Mouse (Mus musculus): ENCODE data around the gene Smad3.

Smad3 gene

DNA sequence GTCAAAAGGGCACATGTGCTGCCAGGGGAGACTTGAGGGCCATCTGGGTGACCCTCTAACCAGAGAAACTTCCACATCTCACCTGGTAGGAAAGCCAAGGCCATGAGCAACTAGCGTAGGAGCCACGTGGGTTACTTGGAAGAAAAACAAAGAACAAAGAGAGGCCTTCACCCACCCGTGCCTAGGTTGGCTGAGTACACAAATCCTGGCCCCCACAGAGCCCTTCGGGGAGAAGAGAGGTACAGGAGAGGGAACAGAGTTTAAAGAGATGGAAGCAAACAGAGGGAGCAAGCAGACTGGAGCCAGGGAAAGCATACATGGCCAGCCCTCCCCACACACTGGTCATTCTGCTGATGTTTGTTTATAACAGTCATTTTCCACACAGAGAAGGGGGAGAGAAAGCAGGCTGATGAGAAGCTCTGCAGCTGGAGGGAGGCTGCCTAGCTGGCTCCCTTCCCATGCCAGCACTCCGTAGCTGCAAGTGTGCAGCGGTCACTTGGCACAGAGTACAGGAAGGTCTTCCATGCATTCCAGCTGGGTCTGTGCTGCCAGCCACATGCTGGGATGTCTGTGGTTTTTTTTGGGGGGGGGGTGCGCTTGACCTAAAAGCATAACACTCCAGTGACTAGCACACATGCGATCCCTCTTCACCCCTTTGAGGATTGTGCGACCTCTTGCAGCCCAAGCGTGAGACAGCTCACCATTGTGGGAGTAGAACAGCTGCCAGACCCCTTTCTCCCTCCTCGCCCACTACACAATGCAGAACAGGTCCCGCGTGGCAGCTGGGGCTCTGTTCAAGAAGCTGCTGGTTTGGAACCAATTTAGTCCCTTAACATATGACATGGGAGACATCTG, 92.8 kb downstream of the Smad3 start:
- DNase-seq (ENCODE audit: low spot score in 2 of 2): no peak

DNA sequence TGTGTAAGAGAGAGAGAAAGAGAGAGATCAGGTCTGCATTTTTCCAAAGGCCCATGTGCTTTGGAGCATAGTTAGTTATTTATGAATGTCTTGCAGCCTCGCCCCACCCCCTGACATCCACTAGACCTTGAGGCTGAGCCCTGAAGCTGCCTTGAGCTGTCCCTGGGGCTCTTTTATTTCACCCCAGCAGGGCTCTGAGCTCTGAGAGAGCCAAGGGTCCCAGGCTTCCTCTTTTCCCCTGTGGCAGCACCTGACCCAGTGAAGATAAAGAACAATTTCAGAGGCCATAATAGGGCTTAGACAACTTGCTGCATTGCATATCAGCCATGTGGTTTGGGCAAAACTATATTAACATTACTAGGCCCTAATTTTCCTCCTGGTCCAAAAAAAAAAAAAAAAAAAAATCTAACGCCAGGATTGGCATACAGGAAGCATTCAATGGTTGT, 93.5 kb downstream of the Smad3 start:
- DNase-seq (ENCODE audit: low spot score in 2 of 2): no peak

DNA sequence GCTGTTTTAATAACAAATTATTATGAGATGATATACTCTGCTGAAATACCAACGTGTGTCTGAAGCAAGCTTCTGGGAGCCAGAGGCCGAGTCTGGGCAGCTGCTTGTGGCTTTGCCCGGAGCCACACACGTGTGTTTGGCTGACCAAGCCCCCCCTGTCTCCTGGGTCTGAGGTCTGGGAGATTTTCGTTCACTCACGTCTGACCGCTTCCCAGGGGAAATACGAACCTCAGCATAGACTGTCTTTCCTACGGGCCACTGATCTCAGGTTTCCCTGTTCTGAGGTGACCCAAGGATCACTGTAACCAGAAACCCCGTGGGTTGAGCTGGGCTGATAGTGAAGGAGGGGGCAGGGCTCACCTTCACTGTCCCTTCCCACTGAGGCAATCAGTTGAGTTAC, 94.6 kb downstream of the Smad3 start:
- no peak for DNase-seq (ENCODE audit: low spot score in 2 of 2)

DNA sequence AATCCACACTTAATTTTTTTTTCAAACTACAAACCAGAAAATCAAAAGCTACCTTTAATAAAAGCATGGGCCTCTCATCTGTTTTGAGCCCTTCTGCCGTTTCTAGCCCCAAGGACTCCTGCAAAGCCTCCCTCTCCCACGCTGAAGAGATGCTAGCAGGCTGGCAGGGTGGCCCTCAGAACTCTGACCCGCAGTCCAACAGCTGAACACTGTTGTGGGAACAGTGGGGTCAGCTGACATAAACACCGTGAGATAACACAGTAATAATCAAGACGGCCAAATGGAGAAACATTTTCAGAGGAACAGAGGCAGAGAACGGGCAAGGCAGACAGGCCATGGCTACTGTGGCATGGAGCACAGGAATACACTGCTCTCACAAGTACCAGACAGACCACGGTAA, 95.0 kb downstream of the Smad3 start:
- DNase-seq (ENCODE audit: low spot score in 2 of 2): no peak

DNA sequence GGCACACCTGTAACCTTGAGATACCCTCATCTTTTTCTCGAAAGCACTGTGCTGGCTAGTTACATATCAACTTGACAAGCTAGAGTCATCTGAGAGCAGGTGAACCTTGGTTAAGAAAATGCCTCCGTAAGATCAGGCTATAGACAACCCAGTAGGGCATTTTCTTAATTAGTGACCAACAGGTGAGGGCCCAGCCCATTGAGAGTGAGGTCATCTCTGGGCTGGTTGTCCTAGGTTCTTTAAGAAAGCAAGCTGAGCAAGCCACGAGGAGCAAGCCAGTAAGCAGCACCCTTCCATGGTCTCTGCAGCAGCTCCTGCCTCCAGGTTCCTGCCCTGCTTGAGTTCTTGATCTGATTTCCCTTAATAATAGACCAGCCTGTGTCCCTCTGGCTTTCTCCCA, 97.1 kb downstream of the Smad3 start:
- DNase-seq (ENCODE audit: low spot score in 2 of 2): no peak

DNA sequence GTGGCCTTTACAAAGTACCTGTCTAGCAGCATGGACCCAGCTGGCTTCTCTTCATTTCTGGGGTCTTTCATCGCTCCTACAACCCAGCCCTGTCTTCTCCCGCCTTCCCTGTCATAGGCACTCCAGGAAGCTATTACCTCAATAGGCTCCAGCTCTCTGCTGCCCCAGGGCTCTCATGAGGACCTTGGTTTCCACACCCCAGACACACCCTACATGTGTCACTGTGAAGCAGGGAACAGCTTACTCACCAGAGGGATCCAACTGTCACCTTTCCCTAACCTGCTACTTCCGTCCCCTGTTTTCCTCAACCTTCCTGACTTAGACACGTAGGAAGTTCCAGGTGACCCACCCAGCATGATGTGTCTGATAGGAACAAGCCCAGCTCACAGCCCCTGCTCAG, 97.7 kb downstream of the Smad3 start:
- DNase-seq (ENCODE audit: low spot score in 2 of 2): no peak

DNA sequence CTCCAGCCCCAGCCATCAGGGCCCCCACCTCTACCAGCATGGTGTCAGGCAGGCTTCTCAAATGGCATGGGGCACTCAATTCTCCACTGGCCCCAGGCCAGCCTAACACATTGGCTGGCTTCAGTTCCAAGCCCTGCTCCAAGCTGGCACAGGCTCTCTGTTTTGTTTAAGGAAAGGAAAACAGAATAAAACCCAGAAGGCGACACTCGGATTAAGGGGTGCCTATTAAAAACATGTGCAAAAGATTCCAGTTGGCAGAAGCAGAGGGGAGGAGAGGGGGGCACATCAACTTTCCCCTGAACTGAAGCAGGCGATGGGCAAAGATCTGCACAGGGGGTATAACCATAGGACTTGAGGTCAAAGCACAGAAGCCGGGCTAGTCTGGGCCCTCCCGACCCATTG, 98.8 kb downstream of the Smad3 start:
- no peak for DNase-seq (ENCODE audit: low spot score in 2 of 2)

DNA sequence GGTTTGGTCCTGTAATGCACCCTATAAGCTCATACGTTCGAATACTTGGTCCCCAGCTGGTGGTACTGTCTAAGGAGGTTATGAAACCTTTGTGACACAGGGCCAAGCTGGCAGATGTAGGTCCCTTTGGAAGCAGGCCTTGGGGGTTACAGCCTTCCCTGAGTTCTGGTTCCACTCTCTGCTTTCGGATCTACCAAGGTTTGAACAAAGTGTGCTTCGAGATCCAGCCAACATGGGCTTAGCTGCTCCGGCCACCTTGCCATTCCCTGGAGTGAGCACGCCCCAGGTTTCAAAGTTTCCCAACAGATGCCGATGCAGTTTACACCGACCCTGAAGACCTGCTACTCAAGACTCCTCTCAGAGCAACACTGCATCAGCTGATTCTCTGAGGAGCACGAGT, 99.4 kb downstream of the Smad3 start:
- DNase-seq (ENCODE audit: low spot score in 2 of 2): no peak

DNA sequence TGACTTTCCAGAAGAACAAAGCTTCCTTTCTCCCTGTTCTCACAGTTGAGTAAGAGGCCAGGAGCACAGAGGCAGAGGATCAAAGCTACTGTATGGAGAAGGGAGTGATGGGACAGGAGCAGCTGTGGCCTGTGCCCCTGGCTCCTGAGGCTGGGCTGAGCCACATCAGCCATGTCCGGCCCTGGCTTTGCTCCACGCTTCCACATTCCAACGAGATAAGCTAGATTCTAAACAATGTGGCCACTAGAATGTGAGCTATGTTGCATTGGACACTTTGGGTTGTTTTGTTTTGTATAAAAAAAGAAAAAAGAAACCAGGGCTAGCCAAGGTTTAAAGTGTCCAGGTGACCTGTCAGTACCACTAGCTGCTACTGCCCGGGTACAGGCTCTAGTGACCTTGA, 100.6 kb downstream of the Smad3 start:
- no peak for DNase-seq (ENCODE audit: low spot score in 2 of 2)

DNA sequence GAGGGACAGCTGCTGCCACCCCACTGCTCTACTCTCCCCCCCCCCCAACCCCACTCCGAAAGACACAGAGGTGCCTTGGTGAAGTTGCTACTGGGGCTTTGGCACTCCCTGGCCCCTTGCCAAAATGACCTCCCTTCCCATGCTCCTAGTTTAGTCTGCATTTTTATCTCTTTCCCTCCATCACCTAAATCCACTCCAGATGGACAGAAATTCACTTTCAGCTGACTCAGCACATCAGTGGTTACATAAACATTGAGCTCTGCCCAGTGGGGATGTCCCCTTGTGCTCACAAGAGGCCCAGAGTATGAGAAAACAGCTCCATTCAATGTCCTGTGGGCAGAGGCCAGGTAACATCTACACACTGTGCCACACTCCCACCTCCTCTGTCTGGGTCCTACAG, 102.7 kb downstream of the Smad3 start:
- DNase-seq (ENCODE audit: low spot score in 2 of 2): no peak

DNA sequence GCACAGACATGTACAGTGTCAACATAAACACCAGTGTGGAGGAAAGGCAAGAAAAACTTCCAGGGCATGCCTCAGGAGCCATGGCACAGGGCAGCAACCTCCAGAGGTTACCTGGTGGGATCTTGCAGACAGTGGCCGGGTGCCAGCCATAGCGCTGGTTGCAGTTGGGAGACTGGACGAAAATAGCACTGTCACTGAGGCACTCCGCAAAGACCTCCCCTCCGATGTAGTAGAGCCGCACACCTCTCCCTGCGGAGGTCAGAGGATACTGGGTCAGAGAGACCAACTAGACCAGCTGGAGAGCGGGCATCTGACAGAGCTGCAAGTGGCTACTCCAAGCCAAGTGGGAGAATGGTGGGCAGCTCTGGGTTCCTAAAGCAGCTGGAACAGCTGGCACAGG, 103.2 kb downstream of the Smad3 start:
- no peak for DNase-seq (ENCODE audit: low spot score in 2 of 2)

DNA sequence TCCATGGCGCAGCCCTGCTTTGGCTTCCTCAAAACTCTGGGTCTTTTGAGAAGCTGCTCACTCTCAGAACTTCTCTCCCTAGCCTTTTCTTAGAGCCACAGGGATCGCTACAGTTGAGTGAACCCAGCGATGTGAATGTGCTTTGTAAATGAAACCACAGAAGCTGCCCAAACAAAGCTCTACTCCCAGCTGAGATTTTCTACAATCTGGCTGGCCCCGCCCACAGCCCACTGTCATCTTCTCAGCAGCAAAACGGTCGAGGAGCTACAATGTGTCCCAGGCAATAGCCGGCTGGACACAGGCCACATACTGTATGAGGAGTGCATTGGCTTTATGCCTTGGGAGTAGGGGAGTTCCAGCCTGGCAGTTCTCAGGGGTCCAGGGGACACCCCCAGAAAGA, 104.1 kb downstream of the Smad3 start:
- no peak for DNase-seq (ENCODE audit: low spot score in 2 of 2)

DNA sequence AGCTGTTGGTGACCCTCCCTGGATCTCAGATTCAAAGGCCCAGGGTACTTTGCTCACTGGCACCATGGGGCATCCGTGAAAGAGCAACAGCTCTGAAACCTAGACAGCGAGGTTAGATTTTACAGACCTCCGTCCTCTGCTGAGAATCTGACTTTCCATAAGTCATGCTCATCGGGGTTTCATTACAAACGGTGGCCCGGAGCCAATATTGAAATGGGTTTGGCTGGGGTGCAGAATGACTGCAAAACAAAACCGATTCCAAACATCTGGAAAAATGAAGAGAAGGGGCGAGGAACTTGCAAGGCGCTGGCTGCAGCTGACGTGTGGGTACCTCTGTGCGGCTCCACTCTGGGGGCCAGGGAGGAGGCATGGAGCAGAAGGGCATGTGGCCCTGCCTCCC, 106.2 kb downstream of the Smad3 start:
- no peak for DNase-seq (ENCODE audit: low spot score in 2 of 2)

DNA sequence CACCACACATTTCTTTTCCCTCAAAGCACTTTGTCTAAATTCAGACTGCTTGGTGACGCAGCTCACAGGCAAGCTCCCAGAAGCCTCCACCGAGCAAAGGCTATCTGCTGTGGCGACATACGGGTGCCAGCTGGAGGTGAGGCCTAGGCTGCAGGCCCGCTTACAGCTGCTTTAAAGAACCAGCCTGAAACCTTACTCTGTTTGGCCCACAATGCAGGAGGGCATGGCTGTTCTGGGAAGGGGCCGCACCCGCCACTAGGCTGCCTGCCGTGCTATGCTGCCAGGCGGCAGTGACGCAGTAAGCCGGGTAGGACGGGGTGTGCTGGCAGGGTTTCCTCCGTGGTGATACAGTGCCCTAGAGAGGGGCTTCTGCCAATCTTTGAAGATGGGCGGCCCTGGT, 106.9 kb downstream of the Smad3 start:
- DNase-seq (ENCODE audit: low spot score in 2 of 2): no peak

DNA sequence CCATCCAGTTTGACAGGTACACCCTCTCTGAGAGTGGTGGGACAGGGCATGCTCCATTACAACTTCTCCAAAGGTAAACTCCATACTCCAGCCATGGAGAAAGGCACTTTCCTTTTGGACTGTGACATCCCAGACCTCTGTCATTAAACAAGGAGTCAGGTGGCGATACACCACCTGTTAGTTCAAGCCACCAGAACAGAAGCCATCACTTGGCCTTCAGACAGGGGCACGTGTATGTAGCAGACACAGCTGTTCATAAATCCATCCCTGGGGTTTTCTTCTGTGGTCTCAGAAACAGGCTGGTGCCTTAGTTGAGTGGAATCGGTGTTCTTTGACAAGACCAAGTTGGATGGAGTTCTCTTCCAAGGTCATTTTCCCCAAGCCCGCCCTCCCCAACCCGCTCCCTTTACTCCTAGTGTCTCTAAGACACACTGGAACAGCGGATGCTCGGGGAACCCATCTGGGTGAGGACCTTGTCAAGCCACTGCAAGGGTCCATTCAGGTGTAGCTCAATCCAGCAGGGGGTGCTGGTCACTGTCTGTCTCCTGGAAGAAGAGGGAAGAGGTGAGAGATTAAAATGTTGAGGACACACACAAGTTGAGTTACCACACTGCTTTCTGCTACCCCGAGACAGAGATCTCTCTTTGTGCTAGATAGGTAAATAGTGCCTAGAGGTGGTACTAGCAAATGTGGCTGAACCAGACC, 107.8 kb downstream of the Smad3 start:
- DNase-seq (ENCODE audit: low spot score in 2 of 2): peak in 1 of 2 experiments; percentile 38

DNA sequence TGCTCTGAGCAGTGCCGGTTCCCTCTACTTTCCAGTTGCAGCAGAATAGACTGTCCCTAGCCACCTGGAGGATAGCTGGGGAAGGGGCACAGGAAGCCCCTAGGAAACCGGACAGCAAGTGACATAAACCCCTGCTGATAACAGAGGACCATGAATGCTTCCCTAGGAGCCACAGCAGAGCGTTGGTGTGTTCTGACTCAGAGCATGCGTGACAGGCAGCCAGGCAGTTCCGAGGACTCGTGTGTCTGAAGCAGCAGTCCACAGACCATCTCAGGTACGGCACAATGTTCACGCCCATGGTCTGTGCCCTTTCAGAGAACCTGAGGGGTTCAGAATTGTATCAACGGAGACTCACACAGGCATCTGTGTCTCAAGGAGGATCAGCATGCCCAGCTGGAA, 109.3 kb downstream of the Smad3 start:
- no peak for DNase-seq (ENCODE audit: low spot score in 2 of 2)

DNA sequence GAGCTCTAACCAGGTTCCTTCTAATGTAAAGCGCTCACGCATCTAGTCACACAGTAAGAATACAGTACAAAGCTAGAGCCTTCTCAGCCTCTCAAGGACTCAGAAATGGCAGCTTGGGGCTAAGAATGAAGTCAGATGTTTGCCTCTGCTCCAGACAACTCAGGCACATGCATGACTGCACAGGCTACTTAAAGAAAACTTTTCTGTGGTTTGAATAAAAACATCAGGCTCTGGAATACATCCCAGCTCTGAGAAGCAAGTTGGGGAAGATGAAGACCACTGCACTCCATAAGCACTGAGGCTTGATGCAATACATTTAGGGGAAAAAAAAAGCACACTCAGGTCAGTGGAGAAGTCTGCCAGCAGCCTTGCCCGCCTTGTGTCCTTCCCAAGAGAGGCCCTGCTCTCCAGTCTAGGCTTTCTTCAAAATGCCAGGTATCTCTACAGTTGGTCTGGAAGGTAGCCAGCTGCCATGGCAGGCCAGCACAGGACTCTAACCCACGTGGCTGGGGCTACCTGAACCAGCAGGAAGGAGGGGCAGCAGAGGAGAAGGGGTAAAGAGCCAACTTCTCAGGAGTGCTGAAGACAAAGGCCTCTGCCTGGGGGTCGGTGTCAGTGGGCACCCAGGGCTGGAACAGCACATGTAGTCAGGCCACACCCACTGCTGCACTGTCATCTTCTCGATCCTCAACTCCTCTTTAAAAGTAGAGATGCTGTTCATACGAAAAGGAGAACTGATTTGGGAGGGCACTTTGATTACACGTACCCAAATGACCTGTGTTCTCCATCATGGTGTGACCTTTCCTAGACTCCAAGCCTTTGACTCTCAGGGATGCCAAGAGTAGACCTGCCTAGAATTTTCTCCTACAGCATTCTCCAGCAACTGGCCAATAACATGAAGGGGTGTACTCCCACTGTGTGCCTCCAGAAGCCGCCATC, 109.9 kb downstream of the Smad3 start:
- DNase-seq (ENCODE audit: low spot score in 2 of 2): no peak

DNA sequence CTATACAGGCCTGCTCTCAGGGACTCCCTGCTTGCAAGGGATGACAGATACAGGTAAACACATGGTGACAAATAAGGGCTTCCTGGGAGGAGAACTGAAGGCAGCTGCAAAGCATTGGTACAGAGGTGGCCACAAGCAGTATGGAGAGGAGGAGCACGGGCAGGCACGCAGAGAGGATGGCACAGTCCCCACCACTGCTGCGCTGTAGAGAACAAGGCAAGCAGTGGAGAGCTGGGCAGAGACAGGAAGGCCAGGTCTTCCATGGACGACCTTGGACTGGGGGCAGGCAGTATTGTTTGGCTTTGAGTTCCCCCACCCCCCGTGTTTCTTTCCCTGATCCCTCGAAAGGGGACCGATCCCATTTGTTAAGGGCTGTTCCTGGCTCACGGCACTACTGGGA, 112.7 kb downstream of the Smad3 start:
- DNase-seq (ENCODE audit: low spot score in 2 of 2): peak in 1 of 2 experiments; percentile 54

DNA sequence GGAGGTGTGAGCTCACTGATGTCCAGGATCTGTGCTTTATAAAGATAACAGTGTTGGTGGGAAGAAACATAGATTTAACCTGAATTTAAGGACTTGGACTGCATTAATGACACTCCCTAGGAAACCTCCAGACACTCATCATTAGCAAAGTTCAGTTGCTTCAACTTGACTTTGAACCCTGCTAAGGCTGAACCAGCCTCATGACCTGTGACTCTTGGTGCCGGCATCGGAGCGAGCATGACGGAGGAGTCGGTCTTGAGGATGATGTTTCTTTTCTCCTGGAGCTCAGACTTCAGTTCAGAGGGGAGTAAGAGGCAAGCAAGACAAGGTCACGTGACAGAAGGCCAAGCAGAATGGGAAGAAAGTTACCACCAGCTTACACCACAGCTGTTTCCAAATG, 113.8 kb downstream of the Smad3 start:
- DNase-seq (ENCODE audit: low spot score in 2 of 2): no peak

DNA sequence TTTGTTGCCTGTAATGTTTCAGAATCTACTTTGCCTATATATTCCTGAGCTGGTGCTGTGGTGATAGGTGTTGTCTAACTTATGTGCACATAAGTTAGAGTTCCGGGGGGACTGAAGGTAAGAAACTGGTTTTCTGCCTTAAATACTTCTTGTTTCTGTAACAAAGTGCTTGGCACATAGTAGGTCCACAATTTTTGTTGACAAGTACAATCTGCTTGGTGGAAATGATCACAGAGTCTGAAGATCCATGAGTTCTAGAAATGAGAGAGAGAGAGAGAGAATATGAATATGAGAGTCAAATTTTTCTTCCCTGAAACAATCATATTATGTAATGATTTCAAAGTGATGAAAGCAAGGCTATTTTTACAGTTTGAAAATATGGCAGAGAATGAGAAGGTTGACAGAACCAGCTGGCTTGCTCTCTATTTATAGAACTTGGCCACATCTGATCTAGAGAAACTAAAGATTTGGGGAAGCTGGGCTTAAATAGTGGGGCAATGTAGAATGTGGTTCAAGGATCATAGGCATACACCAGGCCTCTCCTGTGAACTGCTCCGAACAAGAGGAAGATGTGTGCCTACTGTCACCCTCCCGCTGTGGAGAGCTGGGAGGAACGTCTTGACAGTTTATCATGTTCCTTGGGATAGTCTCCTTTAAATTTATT, 115.7 kb downstream of the Smad3 start:
- DNase-seq (ENCODE audit: low spot score in 2 of 2): no peak

DNA sequence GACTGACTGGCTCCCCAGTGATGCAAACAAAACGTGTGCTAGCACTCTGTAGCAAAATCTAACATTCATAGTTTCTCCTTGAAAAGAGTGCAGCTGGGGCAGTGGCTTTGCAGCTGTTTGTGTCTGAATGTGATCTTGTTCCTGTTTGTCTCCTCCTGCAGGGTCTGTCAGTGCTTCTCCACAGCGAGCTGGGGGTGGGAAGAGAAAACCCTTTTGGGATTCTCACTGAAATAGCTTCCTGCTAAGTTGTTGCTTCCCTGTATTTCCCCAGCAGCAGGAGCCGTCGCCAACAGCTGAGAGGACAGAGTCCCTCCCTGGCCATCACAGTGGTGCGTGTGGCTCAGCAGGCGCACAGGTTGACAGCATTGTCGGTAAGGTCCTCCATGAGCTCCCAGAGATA, 121.7 kb downstream of the Smad3 start:
- no peak for DNase-seq (ENCODE audit: low spot score in 2 of 2)

DNA sequence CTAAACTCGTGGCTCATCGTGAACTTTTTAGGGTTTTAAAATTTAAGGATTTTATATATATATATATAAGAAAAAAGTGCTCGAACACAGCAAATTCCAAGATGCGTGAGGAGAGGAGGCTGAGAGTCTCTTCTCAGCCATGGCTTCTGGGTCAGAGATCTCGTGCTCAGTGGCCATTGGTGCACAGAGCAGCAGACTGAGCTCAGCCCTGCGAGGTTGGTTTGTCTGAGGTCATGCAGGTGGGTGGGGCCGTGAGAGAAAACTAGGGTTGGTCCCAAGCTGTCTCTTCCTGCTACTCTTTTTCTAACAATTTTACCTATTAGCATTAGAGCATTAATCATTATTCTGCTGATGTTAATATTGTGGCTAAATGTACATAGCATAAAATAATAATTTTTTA, 124.5 kb downstream of the Smad3 start:
- DNase-seq (ENCODE audit: low spot score in 2 of 2): no peak
